Comparison of ENCODE assay signal across 8 mouse cellular contexts in the genomic region with DNA sequence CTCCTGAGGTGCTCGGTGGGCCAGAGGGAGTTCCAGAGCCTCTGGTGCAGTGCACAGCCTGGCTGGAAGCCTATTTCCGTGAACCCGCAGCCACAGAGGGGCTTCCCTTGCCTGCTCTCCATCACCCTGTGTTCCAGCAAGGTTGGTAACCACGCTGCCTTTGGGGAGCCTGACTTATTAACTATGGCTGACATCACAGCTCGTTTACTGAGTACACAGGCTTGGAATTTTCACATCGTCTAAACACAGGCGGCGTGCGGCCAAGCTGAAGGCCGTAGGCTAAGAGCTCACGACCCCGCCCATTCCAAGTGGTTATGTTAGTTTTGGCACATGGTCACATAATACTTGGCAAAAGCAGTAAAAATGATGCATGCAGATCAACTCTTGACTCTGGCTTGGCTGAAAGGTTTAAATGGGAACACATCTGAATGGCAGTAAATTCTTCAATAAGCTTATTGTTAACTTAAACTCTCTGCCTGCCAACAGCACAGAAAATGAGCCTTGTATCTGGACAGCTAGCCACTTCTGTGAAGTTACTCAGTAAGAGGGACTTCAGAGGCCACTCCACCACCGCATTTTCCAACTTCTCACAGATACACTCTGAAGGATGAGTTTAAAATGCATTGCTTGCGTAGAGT.
A peak's percentile ranks its signal among the peaks of the same experiment; 100 is the strongest.
DNase-seq lines count a peak whose midpoint lies in the region; ATAC-seq lines count a peak whose summit lies in the region.

No protein-coding gene starts in this region.

- 48% methylated on average over 14 of the region's 14 CpGs for WGBS in forebrain, embryonic 11.5 days
- 35% methylated on average over 14 of the region's 14 CpGs for WGBS in forebrain, embryonic 13.5 days
- 30% methylated on average over 14 of the region's 14 CpGs for WGBS in embryonic facial prominence, embryonic 15.5 days
- WGBS in limb, embryonic 12.5 days = 22% methylated on average over 14 of the region's 14 CpGs

- H3K9ac ChIP-seq in forebrain, embryonic 11.5 days (ENCODE audit: low read length) = no peak overlapping the region
- H3K9ac ChIP-seq in forebrain, embryonic 13.5 days = no peak overlapping the region
- no peak overlapping the region for H3K9ac ChIP-seq in embryonic facial prominence, embryonic 15.5 days
- no peak overlapping the region for H3K9ac ChIP-seq in limb, embryonic 12.5 days (replicated peaks)

- H3K4me1 ChIP-seq in forebrain, embryonic 11.5 days (replicated peaks; ENCODE audit: control insufficient read depth, insufficient read depth, low read length) = peaks cover 3% of the 10 kb centered on the region; the same call in 1 of the 2 replicates
- peaks cover 11% of the 10 kb centered on the region; the same call in 1 of the 2 replicates for H3K4me1 ChIP-seq in forebrain, embryonic 13.5 days
- peaks cover 26% of the 10 kb centered on the region for H3K4me1 ChIP-seq in embryonic facial prominence, embryonic 15.5 days
- peaks cover 78% of the 10 kb centered on the region for H3K4me1 ChIP-seq in limb, embryonic 12.5 days (replicated peaks)

- H3K36me3 ChIP-seq in forebrain, embryonic 11.5 days (ENCODE audit: control insufficient read depth, insufficient read depth, low read length) = no peaks in the 10 kb centered on the region
- no peaks in the 10 kb centered on the region for H3K36me3 ChIP-seq in forebrain, embryonic 13.5 days (ENCODE audit: poor library complexity, severe bottlenecking)
- no peaks in the 10 kb centered on the region for H3K36me3 ChIP-seq in embryonic facial prominence, embryonic 15.5 days
- H3K36me3 ChIP-seq in limb, embryonic 12.5 days = no peaks in the 10 kb centered on the region

- no peak overlapping the region for H3K27ac ChIP-seq in forebrain, embryonic 11.5 days (ENCODE audit: low read depth, low read length)
- no peak overlapping the region for H3K27ac ChIP-seq in forebrain, embryonic 13.5 days
- peak overlapping the region; percentile 18; the same call in 1 of the 2 replicates for H3K27ac ChIP-seq in embryonic facial prominence, embryonic 15.5 days (replicated peaks)
- H3K27ac ChIP-seq in limb, embryonic 12.5 days = peak overlapping the region; percentile 85

- H3K27me3 ChIP-seq in forebrain, embryonic 11.5 days (ENCODE audit: control insufficient read depth, insufficient read depth, low read length) = no peaks in the 10 kb centered on the region
- 0 out of 2 replicates have a peak, but pooled peaks cover 7% of the 10 kb centered on the region for H3K27me3 ChIP-seq in forebrain, embryonic 13.5 days
- no peaks in the 10 kb centered on the region for H3K27me3 ChIP-seq in embryonic facial prominence, embryonic 15.5 days
- H3K27me3 ChIP-seq in limb, embryonic 12.5 days = peaks cover 23% of the 10 kb centered on the region; the same call in 1 of the 2 replicates

- H3K4me3 ChIP-seq in forebrain, embryonic 11.5 days (ENCODE audit: low read depth, low read length) = no peak overlapping the region
- no peak overlapping the region for H3K4me3 ChIP-seq in forebrain, embryonic 13.5 days
- no peak overlapping the region for H3K4me3 ChIP-seq in embryonic facial prominence, embryonic 15.5 days (replicated peaks)
- no peak overlapping the region for H3K4me3 ChIP-seq in limb, embryonic 12.5 days (replicated peaks)

- DNase-seq in forebrain, embryonic 11.5 days (ENCODE audit: low spot score) = no peak
- DNase-seq in heart, postnatal 36 days = peak; percentile 63 to 74
- peak; percentile 71 for DNase-seq in ovary, postnatal 36 days (ENCODE audit: low spot score)
- no peak for DNase-seq in c-Kit-positive CD71-positive TER-119-positive erythroid progenitor cells, embryonic 14.5 days (ENCODE audit: low spot score)

- H3K9me3 ChIP-seq in forebrain, embryonic 11.5 days (ENCODE audit: control insufficient read depth, low read length) = no peaks in the 10 kb centered on the region
- H3K9me3 ChIP-seq in forebrain, embryonic 13.5 days (replicated peaks) = no peaks in the 10 kb centered on the region
- H3K9me3 ChIP-seq in embryonic facial prominence, embryonic 15.5 days (replicated peaks) = no peaks in the 10 kb centered on the region
- no peaks in the 10 kb centered on the region for H3K9me3 ChIP-seq in limb, embryonic 12.5 days

- intact Hi-C loops in heart, postnatal 36 days (cut with DNase I) = loop anchor here (5.0 kb wide), 1 partner anchor 231 kb away; no protein-coding TSS in a partner anchor

- 0 out of 2 replicates have a peak overlapping the region, but pooled peaks have one; percentile 8 for H3K4me2 ChIP-seq in forebrain, embryonic 11.5 days (ENCODE audit: low read depth, low read length, severe bottlenecking)
- no peak overlapping the region for H3K4me2 ChIP-seq in forebrain, embryonic 13.5 days
- H3K4me2 ChIP-seq in embryonic facial prominence, embryonic 15.5 days (replicated peaks) = no peak overlapping the region; the same call in 1 of the 2 replicates
- peak overlapping the region; percentile 33 for H3K4me2 ChIP-seq in limb, embryonic 12.5 days

- no peak for ATAC-seq in forebrain, embryonic 11.5 days (replicated peaks; ENCODE audit: low FRiP score)
- ATAC-seq in forebrain, embryonic 13.5 days = no peak
- ATAC-seq in embryonic facial prominence, embryonic 15.5 days (ENCODE audit: insufficient number of reproducible peaks, low FRiP score, low TSS enrichment, low read depth) = peak; percentile 81
- peak; percentile 64; the same call in 1 of the 2 replicates for ATAC-seq in limb, embryonic 12.5 days (ENCODE audit: insufficient number of reproducible peaks, insufficient read depth, low FRiP score, low TSS enrichment, low read depth)
- no peak for ATAC-seq in frontal cortex, adult (ENCODE audit: low TSS enrichment)

Comparison
In these comparisons a context has a peak if more than half of its experiments do, and no peak if none do; other contexts are left out.
1. H3K4me2 ChIP-seq: peak in forebrain, embryonic 11.5 days (single experiment) and limb, embryonic 12.5 days (single experiment); none in forebrain, embryonic 13.5 days (single experiment) and embryonic facial prominence, embryonic 15.5 days (single experiment).
2. ATAC-seq: peak in embryonic facial prominence, embryonic 15.5 days (single experiment) and limb, embryonic 12.5 days (single experiment); none in forebrain, embryonic 11.5 days (single experiment), forebrain, embryonic 13.5 days (single experiment) and frontal cortex, adult (single experiment).
3. DNase-seq: peak in heart, postnatal 36 days (2 of 2) and ovary, postnatal 36 days (single experiment); none in forebrain, embryonic 11.5 days (single experiment) and c-Kit-positive CD71-positive TER-119-positive erythroid progenitor cells, embryonic 14.5 days (single experiment).
4. H3K27ac ChIP-seq: peak in embryonic facial prominence, embryonic 15.5 days (single experiment) and limb, embryonic 12.5 days (single experiment); none in forebrain, embryonic 11.5 days (single experiment) and forebrain, embryonic 13.5 days (single experiment).